Mouse (Mus musculus) gastrocnemius, postnatal 14 days (tissue): ENCODE results near the gene Fam186a. TPM values are rescaled to one million over a fixed set of nuclear protein-coding genes. Genes with fewer than 3 reads are reported as not detected.
"Not testable (repeated sequence)": the region's sequence is repeated elsewhere in the genome, so short reads cannot be mapped to it uniquely, and the experiment has no call there.

Experiments
- DNase-seq: peaks from one replicate; pipeline ENCODE4 v3.0.0; 2021; ENCODE audit warnings: mixed read lengths
- intact Hi-C: fragments of 180-260 bp; cut with DNase I; formaldehyde crosslinking; loops from one replicate; pipeline ENCODE4 v1.15.1; 2025; ENCODE audit warnings: low total_unique reads
- long read RNA-seq, 2 experiments: library from polyadenylated mRNA; stranded (forward); transcript quantifications; one replicate each; pipeline ENCODE4 v2.0.0; 2021
- total RNA-seq, 2 experiments: library from RNA; stranded (reverse); gene quantifications; 2 replicates each; pipeline ENCODE4 v1.2.3; 2021

Gene Fam186a
- total RNA-seq: under 1 TPM; 0.04 to 0.07 TPM
- long read RNA-seq, experiment 1: 0 reads
- long read RNA-seq, experiment 2: 0 reads

DNA sequence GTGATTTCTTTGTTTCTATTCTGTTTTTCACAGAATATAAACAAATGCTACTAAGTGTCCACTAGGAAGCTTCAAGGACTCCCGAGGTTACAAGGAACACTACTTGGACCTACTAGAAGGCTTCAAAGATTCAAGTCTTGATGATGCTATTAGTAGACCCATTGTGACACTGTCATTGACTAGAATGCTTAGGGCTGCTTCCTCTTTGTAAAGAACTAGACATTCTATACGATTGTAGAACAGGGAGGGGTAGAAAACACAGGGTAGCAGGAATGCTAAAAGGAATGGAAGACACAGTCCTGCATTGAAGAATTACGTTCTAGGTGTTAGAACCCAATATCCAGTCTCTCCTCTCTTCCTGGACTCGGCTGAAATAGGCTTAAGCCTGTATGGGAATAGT lies at the start of gene Fam186a:
Gene Fam186a (minus strand): TSS at position 101 of the 400 bp plus-strand sequence.
- intact Hi-C loops: no loop called here
- no peak for DNase-seq

- intact Hi-C loops: no loop called here
- DNase-seq: no peak
Measured at GRCm38 (mm10) chr15:100006180-100006579, 39.3 kb upstream of the Fam186a start.

GRCm38 (mm10) chr15:100004677-100005273 lies 37.9 kb upstream of the Fam186a start:
- DNase-seq: no peak
- intact Hi-C loops: no loop called here

GRCm38 (mm10) chr15:99999390-99999789 lies 32.5 kb upstream of the Fam186a start:
- intact Hi-C loops: no loop called here
- DNase-seq: no peak

DNA sequence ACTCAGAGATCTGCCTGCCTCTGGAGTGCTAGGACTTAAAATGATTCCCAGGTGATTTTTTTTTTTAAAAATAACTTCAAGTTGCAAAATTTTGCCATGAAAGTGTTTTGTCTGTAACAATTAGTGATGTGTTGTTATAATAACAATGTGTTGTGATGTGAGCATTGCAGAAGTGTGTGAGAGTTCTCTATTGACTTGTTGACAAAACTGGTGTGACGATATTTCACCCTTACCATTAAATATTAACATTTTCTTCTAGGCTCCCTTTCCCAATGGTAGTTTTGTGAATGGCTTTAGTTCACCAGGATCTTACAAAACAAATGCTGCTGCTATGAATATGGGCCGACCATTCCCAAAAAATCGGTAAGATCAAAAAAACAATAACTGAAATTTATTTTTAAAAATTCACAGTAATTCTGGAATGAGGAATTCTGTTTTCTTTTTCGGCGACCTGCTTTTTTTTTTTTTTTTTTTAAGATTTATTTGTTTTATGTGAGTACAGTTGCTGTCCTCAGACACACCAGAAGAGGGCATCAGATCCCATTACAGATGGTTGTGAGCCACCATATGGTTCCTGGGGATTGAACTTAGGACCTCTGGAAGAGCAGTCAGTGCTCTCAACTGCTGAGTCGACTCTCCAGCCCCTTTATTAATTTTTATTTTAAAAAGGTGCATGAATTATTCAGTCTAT lies 30.4 kb upstream of the Fam186a start:
- intact Hi-C loops: no loop called here

DNA sequence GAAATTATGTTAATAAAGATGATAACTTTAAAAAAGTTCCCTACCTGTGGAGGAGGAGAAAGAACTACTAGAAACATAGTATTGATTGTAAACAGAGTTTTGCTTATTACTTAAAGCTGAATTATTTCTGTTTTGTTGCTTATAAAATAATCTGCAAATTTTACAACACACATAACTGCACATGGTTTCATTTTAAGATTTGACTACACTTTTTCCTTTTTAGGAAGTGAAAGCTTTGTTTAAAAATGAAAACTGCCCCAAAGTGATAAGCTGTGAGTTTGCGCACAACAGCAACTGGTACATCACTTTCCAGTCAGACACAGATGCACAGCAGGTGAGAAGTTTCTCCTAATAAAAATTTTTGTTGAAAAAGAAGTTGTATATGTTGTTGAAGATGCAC lies 26.2 kb upstream of the Fam186a start:
- intact Hi-C loops: no loop called here
- DNase-seq: no peak

More for the DNA sequence above, 30.4 kb upstream of the Fam186a start:
- DNase-seq: no peak

DNA sequence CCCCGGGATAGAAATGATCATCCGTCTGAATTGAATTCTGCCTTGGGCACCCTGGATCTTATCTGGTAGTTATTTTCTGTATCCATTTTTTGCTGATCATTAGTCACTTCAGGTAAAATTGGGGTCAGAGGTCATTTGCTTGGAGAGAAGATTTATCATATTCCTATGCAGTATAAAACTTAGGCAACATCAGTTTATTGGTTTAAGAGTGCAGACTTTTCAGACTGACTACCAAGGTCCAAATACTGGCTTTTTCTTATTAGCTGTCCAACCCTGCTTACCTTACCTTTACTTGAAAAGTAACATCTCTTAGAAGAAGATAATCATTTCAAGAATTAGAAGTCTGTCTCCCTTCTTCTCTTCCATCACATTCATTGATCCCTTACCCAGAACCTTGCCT lies 12.9 kb upstream of the Fam186a start:
- intact Hi-C loops: no loop called here
- no peak for DNase-seq

GRCm38 (mm10) chr15:99979266-99979665 lies 12.4 kb upstream of the Fam186a start:
- intact Hi-C loops: no loop called here

GRCm38 (mm10) chr15:99976121-99976520 lies 9.3 kb upstream of the Fam186a start:
- intact Hi-C loops, DNase-seq: not testable (repeated sequence)

More at GRCm38 (mm10) chr15:99979266-99979665, 12.4 kb upstream of the Fam186a start:
- no peak for DNase-seq

- DNase-seq: no peak
- intact Hi-C loops: loop anchor here (5.0 kb wide), 1 partner anchor 1362 kb away; the partner anchor contains the start of gene Adcy6
Measured at GRCm38 (mm10) chr15:99974476-99975220, 7.8 kb upstream of the Fam186a start.

GRCm38 (mm10) chr15:99972989-99973911 lies 6.4 kb upstream of the Fam186a start:
- intact Hi-C loops: loop anchor here (5.0 kb wide), 1 partner anchor 1361 kb away; the partner anchor contains the start of gene Adcy6
- DNase-seq: peak; percentile 69

- DNase-seq: peak; percentile 98
- intact Hi-C loops: loop anchor here (5.0 kb wide), 1 partner anchor 1360 kb away; the partner anchor contains the start of gene Adcy6
Measured at GRCm38 (mm10) chr15:99972361-99972988, 5.6 kb upstream of the Fam186a start.

DNA sequence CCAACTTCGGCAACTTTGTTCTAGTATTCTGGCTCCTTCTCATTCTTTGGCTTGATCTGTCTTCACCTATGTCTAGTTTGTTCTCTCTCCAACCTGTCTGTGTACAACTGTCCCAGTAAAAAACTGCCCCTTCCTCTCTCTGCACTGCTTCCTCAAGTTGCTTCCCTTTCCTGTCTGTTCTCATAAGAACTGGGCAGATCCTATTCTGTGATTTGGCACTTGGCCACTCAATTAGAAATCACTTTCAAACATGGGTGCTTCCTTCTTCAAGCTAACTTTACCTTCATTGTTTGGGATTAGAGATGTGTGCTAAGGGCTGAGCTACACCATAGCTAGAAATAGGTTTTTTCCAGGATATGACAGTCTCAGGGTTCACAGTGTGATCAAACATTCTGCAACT lies 3.7 kb upstream of the Fam186a start:
- intact Hi-C loops: loop anchor here (5.0 kb wide), 1 partner anchor 1358 kb away; the partner anchor contains the start of gene Adcy6
- DNase-seq: no peak

- DNase-seq: not testable (repeated sequence)
Measured at GRCm38 (mm10) chr15:99969765-99970164, 2.9 kb upstream of the Fam186a start, which contains the start of gene Larp4. Larp4 (plus strand) TSS chr15:99970065.

DNA sequence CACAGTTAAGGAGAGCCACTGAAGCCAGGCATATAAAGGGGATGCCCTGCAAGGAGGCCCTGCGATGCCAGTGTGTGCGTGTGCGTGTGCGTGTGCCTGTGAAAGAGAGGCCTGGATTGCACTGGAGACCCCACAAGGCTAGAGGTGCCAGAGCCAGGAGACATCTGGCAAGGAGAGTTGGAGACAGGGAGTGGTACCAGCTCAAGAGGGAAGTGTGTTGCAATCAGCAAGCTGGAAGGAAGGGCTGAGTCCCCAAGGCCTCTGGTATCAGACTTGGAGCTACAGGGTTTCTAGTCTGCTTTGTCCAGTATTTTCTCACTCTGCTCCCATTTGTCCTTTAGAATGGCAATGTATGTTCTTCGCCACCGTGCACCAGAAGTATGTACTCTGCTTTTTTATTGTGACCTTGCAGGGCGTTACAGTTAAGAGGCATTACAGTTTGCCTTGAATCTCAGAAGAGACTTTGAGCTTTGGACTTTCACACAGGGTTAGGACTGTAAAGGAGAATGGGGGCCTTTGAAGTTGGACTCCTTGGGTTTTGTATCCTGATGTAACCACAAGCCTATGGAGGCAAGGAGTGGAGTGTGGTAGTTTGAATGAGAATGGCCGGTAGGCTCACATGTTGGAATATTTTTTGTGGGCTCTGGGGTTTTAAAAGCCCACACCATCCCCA lies 1.6 kb downstream of the Fam186a start:
- intact Hi-C loops: no loop called here
- no peak for DNase-seq

More at GRCm38 (mm10) chr15:99969765-99970164, 2.9 kb upstream of the Fam186a start, which contains the start of gene Larp4:
- intact Hi-C loops: loop anchor here (5.0 kb wide), 1 partner anchor 1357 kb away; the partner anchor contains the start of gene Adcy6

GRCm38 (mm10) chr15:99955324-99955723 lies 11.5 kb downstream of the Fam186a start:
- DNase-seq: no peak
- intact Hi-C loops: no loop called here

DNA sequence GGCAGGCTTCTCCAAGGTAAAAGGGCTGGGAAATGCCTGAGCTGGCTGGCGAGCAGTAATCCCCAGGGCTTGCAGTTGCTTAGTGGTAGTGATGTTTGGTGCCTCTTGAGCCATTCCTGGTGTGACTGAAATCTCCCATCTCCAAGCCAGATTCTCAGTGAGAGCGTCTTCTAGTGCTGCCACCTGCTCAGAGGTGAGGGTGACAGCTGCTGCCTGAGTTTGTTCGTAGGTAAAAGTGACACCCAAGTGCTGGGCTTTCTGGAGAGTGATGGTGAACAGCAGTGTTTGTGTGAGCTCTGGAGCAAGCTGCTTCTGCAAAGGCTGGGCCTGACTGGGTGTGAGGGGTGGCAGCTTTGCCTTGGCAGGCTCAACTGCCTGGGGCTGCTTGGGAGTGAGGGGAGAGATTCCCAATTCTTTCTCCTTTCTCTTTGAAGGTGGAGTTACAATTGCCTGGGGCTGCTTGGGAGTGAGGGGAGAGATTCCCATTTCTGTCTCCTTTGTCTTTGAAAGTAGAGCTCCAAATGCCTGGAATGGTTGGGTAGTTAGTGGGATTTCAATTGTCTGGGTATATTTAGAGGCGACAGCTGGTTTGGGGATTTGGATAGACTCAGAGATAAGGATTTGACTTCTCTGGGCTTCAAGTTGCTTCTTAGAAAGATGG lies 25.8 kb downstream of the Fam186a start:
- intact Hi-C loops: no loop called here
- no peak for DNase-seq
